Mouse (Mus musculus) spleen, adult 2 months (tissue): ENCODE measurements around the gene Chsy1.

Experiments
- CTCF ChIP-seq: fragments of 200-500 bp; IDR thresholded peaks from 2 replicates; pipeline ENCODE4 v1.5.1; 2011; ENCODE audit warnings: mild to moderate bottlenecking, inconsistent platforms; ENCODE audit not compliant: insufficient read depth, insufficient read length, insufficient replicate concordance; ENCODE audit errors: extremely low read depth
- POLR2A ChIP-seq: fragments of 200-500 bp; IDR thresholded peaks from 2 replicates; pipeline ENCODE4 v1.6.1; 2011; ENCODE audit warnings: low read depth, low read length, inconsistent platforms

- TF ChIP-seq CTCF (no peak), POLR2A (no peak)
Measured at GRCm38 (mm10) chr7:66201657-66202056, 92.3 kb downstream of the Chsy1 start.
